Mouse (Mus musculus): ENCODE measurements around the gene Hoxc11. TPM values are rescaled to one million over a fixed set of nuclear protein-coding genes. Genes with fewer than 3 reads are reported as not detected.

Gene Hoxc11
- 0.14 TPM in 1 of 2 replicates, not detected in the other for polyA plus RNA-seq (2015; fragmentation: Nextera tagmentation; extraction: Ambion mirVana)

DNA sequence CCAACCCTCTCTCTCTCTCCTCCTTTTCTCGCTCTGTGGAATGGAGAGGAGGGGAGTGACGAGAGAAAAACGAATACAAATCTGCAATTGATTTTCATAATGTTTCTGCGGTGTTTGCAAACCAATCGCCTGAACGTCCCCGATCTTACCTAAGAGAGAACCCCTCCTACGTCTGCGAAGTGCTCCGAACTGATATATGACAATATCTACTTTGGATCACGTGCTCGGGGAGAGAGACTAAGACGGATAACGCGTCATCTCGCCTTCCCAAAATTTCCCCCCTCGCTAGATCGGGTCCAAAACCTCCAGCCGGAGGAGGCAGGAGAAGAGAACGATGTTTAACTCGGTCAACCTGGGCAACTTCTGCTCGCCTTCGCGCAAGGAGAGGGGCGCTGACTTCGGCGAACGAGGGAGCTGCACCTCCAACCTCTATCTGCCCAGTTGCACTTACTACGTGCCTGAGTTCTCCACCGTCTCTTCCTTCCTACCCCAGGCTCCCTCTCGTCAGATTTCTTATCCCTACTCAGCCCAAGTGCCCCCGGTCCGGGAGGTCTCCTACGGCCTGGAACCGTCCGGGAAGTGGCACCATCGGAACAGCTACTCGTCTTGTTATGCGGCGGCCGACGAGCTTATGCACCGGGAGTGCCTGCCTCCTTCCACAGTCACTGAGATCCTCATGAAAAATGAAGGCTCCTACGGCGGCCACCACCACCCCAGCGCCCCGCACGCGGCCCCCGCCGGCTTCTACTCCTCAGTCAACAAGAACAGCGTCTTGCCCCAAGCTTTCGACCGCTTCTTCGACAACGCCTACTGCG is at the start of gene Hoxc11:
Gene Hoxc11 (plus strand): TSS at position 236 of the 815 bp plus-strand sequence.
- Histone ChIP-seq H3K36me3 (no peaks in the 10 kb centered on the region), H3K4me3 (replicated peaks) (no peak within 1 kb of the TSS), H3K27me3 (replicated peaks) (peaks cover 91% of the 10 kb centered on the region), H3K9me3 (no peaks in the 10 kb centered on the region), H3K9ac (no peak within 1 kb of the TSS), H3K4me1 (no peaks in the 10 kb centered on the region), H3K4me2 (no peak within 1 kb of the TSS), H3K27ac (no peak within 1 kb of the TSS)
- no peak for ATAC-seq (ENCODE audit: insufficient read depth, low FRiP score, low read depth)
- WGBS: 1% methylated on average over 57 of the region's 57 CpGs

DNA sequence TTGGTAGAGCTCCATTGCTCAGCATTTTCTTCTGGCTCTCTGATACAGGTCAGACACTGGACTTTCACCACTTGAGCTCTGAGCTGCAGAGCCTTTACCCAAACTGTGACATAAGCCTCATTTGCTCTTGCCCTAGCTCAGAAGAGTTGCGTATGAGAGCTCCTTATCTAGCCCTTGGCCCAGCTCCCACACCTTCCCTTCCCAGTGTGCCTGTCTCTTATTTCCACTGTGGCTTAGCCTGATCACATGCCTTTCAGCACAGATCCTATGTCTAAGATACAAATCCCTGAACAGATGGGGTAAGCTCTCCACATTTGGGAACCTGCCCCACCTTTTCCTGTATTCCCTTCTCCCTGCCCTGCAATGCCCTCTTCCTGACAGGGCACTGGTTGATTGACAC is 49.3 kb upstream of the Hoxc11 start:
- WGBS: 35% methylated on average over 1 of the region's 1 CpGs
- no peaks in the 10 kb centered on the region for H3K36me3 ChIP-seq
- no peaks in the 10 kb centered on the region for H3K4me1 ChIP-seq
- no peak overlapping the region for H3K4me3 ChIP-seq (replicated peaks)
- no peak overlapping the region for H3K4me2 ChIP-seq
- H3K27ac ChIP-seq: no peak overlapping the region
- H3K9me3 ChIP-seq: no peaks in the 10 kb centered on the region
- H3K27me3 ChIP-seq (replicated peaks): peaks cover 71% of the 10 kb centered on the region
- ATAC-seq (ENCODE audit: insufficient read depth, low FRiP score, low read depth): no peak
- H3K9ac ChIP-seq: no peak overlapping the region

DNA sequence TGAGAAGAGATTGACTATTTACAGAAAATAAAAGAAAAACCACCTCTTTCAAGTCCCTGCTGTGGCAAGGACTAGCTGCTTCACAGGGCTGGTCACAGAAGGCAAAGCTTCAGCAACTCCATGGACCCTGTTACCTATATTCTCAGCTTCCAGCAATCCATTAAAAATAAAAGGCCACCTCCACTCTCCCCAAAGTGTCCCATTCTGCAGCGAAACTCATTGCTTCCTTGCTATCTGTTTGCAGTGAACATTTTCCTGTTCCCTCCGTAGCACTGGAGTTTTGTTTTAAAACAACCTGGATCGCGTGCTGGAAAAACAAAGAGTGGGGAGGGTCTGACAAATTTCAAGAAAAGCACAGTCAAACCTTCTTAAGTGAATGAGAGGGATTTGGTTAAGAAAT is 44.7 kb upstream of the Hoxc11 start:
- Histone ChIP-seq H3K27me3 (replicated peaks) (peaks cover 88% of the 10 kb centered on the region), H3K4me2 (no peak overlapping the region), H3K9ac (no peak overlapping the region), H3K4me3 (replicated peaks) (no peak overlapping the region), H3K9me3 (no peaks in the 10 kb centered on the region), H3K27ac (no peak overlapping the region), H3K36me3 (no peaks in the 10 kb centered on the region), H3K4me1 (no peaks in the 10 kb centered on the region)
- WGBS: 3% methylated on average over 4 of the region's 4 CpGs
- ATAC-seq (ENCODE audit: insufficient read depth, low FRiP score, low read depth): no peak

DNA sequence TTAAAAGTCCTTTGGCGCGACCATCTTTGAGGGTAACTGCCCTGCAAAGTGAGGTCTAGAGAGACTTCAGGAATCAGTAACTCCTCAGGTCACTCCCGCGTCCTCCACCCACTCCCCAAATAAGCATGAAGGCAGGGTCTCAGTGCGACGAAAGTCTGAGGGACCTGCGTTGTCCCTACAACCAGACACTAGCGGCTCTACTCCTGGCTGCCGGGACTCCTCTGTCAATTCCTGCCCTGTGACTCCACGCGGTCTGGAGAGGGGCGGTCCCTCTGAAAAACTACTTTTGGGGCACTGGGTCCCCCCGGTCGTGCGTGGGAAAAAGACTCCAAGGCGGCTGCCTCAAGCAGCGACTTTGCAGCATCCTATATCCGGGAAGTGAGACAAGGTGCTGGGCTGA is 44.2 kb upstream of the Hoxc11 start:
- WGBS: under 1% methylated on average over 18 of the region's 18 CpGs
- H3K27me3 ChIP-seq (replicated peaks): peaks cover 87% of the 10 kb centered on the region
- ATAC-seq (ENCODE audit: insufficient read depth, low FRiP score, low read depth): no peak

DNA sequence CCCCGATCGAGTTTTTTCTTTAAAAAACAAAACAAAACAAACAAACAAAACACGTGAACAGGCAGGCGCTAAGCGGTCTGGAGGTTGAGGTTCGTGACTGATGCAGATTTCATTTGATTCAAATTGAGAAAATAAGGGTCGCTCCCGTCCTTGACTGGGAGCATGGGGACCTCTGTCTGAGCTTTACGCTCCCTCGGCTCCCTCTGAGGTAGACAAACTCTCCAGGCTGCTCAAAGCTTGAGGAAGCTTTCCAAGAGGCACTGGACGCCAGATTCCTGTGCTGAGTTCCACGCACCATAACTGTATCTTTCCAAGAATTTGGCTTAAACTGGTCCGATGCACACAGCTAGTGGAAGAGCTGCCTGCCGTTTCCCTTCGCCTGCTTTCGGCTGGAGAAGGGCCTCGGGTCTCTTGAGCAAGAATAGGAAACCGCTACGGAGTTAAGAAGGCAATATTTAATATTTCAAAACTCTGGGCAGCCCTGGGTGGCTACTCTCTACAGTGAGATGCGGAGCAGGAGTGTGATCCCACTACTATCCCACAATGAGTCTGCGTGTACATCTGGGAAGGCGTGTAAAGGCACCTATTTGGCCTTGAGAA is 43.6 kb upstream of the Hoxc11 start:
- H3K36me3 ChIP-seq: no peaks in the 10 kb centered on the region
- H3K4me2 ChIP-seq: no peak overlapping the region
- H3K4me1 ChIP-seq: no peaks in the 10 kb centered on the region
- WGBS: 1% methylated on average over 22 of the region's 22 CpGs
- no peak overlapping the region for H3K27ac ChIP-seq
- peaks cover 85% of the 10 kb centered on the region for H3K27me3 ChIP-seq (replicated peaks)
- H3K4me3 ChIP-seq (replicated peaks): no peak overlapping the region
- ATAC-seq (ENCODE audit: insufficient read depth, low FRiP score, low read depth): no peak
- no peak overlapping the region for H3K9ac ChIP-seq
- no peaks in the 10 kb centered on the region for H3K9me3 ChIP-seq

More for the DNA sequence above, 44.2 kb upstream of the Hoxc11 start:
- Histone ChIP-seq H3K27ac (no peak overlapping the region), H3K4me3 (replicated peaks) (no peak overlapping the region), H3K4me1 (no peaks in the 10 kb centered on the region), H3K9ac (no peak overlapping the region), H3K4me2 (no peak overlapping the region), H3K36me3 (no peaks in the 10 kb centered on the region), H3K9me3 (no peaks in the 10 kb centered on the region)

DNA sequence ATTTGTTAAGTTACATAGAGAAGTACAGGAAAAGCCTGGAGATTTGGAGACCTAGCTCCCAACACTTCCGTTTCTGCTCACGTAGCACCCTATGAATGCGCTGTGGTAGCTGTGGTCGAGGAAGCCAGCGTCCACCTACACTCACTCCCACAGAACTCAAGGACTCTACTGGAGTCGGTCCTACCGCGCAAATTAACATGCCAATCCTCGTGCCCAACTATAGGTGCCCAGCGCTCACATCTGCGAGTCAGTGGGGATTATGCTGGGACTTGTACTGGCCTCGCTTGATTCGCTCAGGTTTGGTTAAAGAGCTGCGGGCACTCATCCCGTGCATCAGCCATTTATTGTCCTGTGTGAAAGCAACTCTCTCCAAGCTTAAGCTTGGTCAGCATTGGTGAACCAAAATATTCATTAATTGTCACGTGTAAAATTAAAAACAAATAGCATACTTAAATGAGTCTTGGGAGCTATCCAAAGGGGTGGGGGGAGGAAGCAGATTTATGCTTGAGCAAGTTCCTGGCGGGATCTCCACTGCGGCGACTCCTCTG is 41.1 kb upstream of the Hoxc11 start:
- Histone ChIP-seq H3K4me2 (no peak overlapping the region), H3K4me3 (replicated peaks) (no peak overlapping the region), H3K27me3 (replicated peaks) (peaks cover 89% of the 10 kb centered on the region), H3K9ac (no peak overlapping the region), H3K36me3 (no peaks in the 10 kb centered on the region), H3K27ac (no peak overlapping the region), H3K9me3 (no peaks in the 10 kb centered on the region), H3K4me1 (no peaks in the 10 kb centered on the region)
- WGBS: 2% methylated on average over 19 of the region's 19 CpGs
- ATAC-seq (ENCODE audit: insufficient read depth, low FRiP score, low read depth): no peak

DNA sequence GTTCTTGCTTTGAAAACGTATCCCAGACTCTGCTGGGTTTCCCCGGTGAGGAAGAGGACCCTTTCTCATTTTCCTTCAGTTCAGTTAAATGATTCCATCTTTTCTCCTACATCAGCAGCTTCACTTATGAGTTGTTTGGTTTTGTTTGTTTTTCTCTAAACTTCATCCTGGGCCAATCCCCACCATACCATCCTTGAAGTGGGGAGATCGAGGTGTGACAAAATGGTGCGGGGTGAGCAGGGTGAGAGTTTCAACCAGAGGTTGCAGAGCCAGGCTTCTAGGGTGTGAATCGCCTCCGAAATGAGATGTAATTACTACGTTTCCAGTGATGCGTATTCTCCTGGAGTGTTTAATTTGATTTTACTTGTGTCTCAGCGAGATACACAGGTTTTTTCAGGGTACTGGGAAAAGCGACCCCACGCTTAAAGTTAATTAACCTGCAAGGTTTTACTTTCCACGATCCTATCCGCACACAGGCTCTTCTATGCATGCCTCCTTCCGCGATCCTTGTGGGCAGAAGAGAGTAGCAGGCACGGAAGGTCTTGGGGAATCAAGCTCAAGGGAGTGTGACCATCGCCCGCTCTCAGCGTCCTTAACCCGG is 36.2 kb upstream of the Hoxc11 start:
- WGBS: 2% methylated on average over 20 of the region's 20 CpGs
- H3K27me3 ChIP-seq (replicated peaks): peaks cover 92% of the 10 kb centered on the region
- ATAC-seq (ENCODE audit: insufficient read depth, low FRiP score, low read depth): no peak
- no peaks in the 10 kb centered on the region for H3K9me3 ChIP-seq
- H3K4me1 ChIP-seq: peaks cover 15% of the 10 kb centered on the region; the same call in 1 of the 2 replicates
- no peak overlapping the region for H3K9ac ChIP-seq
- no peak overlapping the region for H3K4me3 ChIP-seq (replicated peaks)
- H3K36me3 ChIP-seq: no peaks in the 10 kb centered on the region
- H3K4me2 ChIP-seq: no peak overlapping the region
- no peak overlapping the region for H3K27ac ChIP-seq

DNA sequence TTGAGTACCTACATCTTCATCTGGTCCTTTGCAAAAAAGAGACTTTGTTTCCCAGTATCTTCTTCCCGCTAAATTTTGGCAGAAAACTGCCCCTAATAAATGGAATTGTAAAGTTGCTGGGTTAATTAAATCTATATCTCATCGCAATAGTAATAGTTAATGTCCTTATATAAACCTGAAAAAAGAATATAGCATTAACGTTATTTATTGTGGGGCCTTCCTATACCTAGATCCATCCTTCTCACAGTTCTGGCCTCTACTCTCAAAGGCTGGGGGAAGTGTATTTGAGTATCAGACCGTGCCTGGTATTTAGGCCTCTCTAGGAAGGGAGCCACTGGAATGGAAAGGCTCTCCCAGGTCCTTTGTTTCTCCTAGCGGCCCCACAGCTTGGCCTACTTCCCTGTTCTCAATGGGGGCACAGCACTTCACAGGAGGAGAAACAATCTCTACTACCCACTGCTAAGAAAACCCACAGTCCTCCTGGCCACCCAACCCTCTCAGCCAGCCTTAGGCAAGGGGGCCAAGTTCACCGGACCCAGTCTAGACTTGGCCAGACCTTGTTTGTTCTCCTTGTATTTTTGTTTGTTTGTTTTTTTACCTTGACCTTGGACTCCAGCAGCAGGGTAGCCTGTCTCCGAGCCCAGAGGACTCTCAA is 35.5 kb upstream of the Hoxc11 start:
- Histone ChIP-seq H3K4me2 (no peak overlapping the region), H3K27me3 (replicated peaks) (peaks cover 92% of the 10 kb centered on the region), H3K27ac (no peak overlapping the region), H3K4me3 (replicated peaks) (no peak overlapping the region), H3K9me3 (no peaks in the 10 kb centered on the region), H3K4me1 (peaks cover 15% of the 10 kb centered on the region; the same call in 1 of the 2 replicates), H3K36me3 (no peaks in the 10 kb centered on the region), H3K9ac (no peak overlapping the region)
- WGBS: 4% methylated on average over 7 of the region's 7 CpGs
- ATAC-seq (ENCODE audit: insufficient read depth, low FRiP score, low read depth): no peak

DNA sequence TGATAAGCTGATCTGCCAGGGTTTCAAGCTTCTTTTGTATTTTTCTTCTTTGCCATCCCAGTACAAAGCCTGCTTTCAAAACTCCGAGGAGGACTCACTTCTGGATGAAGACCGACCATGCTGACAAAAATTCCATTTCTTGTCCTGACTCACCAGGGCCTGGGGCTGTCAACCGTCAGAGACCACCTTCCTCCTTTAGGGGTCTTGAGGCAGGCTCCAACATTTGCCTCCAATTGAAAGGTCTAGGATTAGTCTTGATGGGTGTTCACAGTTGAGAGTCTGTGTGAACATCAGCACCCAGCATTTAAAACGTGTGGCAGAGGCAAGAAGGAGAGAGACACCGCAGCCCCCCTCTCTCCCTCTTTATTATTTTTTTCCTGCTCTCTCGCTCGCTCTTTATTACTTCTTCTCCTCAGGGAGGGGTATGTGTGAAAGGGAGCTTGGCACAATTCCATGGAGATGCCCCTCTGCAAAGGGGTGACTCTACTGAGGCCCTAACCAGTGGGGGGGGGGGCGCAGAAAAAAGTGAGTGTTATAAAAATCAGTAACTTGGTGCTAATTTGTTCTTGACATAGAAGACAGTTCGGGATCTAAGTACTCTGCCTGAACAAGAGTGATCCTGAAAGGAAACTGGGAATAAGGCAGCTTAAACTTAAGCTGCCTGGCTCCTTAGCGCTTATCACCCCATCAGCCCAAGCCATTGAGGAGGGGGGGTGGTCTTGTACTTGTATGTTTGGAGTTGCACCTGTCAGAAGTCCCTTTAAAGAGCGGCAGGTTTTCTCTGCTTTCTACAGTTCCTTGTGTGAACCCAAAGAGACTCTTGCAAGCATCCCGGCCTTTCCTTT is 34.7 kb upstream of the Hoxc11 start:
- Histone ChIP-seq H3K4me1 (peaks cover 15% of the 10 kb centered on the region; the same call in 1 of the 2 replicates), H3K27me3 (replicated peaks) (peaks cover 94% of the 10 kb centered on the region), H3K4me3 (replicated peaks) (no peak overlapping the region), H3K9ac (no peak overlapping the region), H3K9me3 (no peaks in the 10 kb centered on the region), H3K36me3 (no peaks in the 10 kb centered on the region), H3K4me2 (no peak overlapping the region), H3K27ac (no peak overlapping the region)
- ATAC-seq (ENCODE audit: insufficient read depth, low FRiP score, low read depth): no peak
- WGBS: 5% methylated on average over 12 of the region's 12 CpGs

DNA sequence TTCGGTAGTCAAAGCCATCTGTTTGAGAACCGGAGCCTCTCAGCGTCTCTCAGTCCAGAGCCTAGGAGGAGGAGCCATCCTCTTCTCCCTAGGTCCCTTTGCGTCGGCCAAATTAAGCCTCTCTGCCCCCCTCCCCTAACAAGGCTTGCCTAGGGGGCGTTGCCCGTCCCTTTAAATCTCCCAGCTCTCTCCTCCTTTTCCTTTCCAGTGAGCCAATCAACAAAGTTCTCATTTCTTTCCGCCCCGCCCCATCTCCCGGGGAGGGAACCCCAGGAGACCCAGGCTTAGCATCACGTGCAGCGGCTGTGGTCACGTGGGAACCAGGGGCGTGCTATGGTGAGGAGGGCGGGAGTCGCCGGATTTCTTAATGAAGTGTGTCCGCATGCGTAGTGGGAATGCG is 33.6 kb upstream of the Hoxc11 start:
- Histone ChIP-seq H3K27ac (no peak overlapping the region), H3K4me2 (peak overlapping the region; percentile 37), H3K4me3 (replicated peaks) (peak overlapping the region; percentile 20), H3K4me1 (peaks cover 15% of the 10 kb centered on the region; the same call in 1 of the 2 replicates), H3K9me3 (no peaks in the 10 kb centered on the region), H3K9ac (no peak overlapping the region), H3K27me3 (replicated peaks) (peaks cover 96% of the 10 kb centered on the region), H3K36me3 (no peaks in the 10 kb centered on the region)
- no peak for ATAC-seq (ENCODE audit: insufficient read depth, low FRiP score, low read depth)
- 2% methylated on average over 20 of the region's 20 CpGs for WGBS
